Mouse (Mus musculus): Measurements from ENCODE around the gene Olfr221. TPM values are rescaled to one million over a fixed set of nuclear protein-coding genes. Genes with fewer than 3 reads are reported as not detected.

Gene Olfr221
- polyA plus RNA-seq, 1 experiment from 2014 or later, result not detected

DNA sequence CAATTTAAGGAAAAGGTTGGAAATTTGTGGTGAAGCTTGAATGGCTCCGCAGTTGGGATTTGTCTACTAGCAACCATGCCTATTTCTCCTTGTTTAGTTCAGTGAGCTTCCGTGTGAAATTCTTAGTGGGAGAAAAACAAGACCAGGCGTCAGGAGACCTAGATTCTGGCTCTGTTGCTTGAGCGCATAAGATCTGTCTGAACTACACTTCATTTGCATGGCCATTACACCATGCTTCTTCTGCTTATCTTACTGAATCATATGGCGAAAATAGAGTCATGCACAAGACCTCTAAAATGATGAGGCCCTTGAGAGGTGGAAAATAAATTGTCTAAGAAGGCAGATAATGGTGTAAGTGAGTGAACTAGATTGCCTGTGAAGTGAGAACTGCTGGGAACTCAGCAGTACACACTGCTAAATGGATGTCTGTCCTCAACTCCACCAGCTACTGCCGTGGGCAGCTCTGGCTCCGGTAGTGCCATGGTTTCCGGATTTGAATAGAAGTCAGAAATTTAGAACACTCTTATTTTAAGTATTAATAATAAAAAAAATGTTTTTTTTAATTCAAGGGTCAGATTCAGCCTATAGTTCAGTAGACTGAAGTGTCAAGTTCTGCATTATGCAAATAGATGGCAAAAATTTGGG, 20.6 kb downstream of the Olfr221 start:
- ATAC-seq (replicated peaks; ENCODE audit: low FRiP score) (peak; percentile 24), DNase-seq (ENCODE audit: low spot score) (no peak)
- Histone ChIP-seq H3K36me3 (ENCODE audit: control insufficient read depth, insufficient read depth, low read length) (0 out of 2 replicates have a peak, but pooled peaks cover 3% of the 10 kb centered on the region), H3K9me3 (ENCODE audit: control insufficient read depth, low read length) (no peaks in the 10 kb centered on the region), H3K9ac (ENCODE audit: low read depth, low read length) (no peak overlapping the region; the same call in 1 of the 2 replicates), H3K27me3 (replicated peaks; ENCODE audit: control insufficient read depth, insufficient read depth, low read length) (no peaks in the 10 kb centered on the region), H3K4me1 (replicated peaks; ENCODE audit: control insufficient read depth, insufficient read depth, low read length) (peaks cover 47% of the 10 kb centered on the region), H3K4me2 (peak overlapping the region; percentile 85), H3K4me3 (ENCODE audit: low read depth, low read length) (no peak overlapping the region), H3K27ac (ENCODE audit: low read depth, low read length) (peak overlapping the region; percentile 99)
- 76% methylated on average over 8 of the region's 8 CpGs for WGBS

DNA sequence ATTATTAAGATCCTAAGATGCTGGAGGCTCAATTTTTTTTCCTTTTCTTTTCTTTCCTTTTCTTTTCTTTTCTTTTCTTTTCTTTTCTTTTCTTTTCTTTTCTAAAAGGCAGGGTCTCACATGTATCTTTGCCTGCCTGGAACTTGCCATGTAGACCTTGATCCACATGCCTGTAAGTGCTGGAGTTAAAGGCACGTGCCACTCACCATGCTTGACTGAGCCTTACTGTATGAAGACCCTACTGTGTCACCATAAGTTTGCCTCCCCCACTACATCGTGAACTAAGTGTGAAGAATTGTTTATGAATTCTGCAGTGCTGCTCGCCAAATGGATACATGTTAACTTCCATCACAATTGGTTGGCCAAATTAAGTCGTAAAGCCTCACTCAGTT, 21.1 kb downstream of the Olfr221 start:
- Histone ChIP-seq H3K9ac (ENCODE audit: low read depth, low read length) (peak overlapping the region; percentile 98), H3K36me3 (ENCODE audit: control insufficient read depth, insufficient read depth, low read length) (0 out of 2 replicates have a peak, but pooled peaks cover 3% of the 10 kb centered on the region), H3K4me2 (peak overlapping the region; percentile 85), H3K9me3 (ENCODE audit: control insufficient read depth, low read length) (no peaks in the 10 kb centered on the region), H3K27ac (ENCODE audit: low read depth, low read length) (peak overlapping the region; percentile 99), H3K4me3 (ENCODE audit: low read depth, low read length) (peak overlapping the region; percentile 74; the same call in 1 of the 2 replicates), H3K4me1 (replicated peaks; ENCODE audit: control insufficient read depth, insufficient read depth, low read length) (peaks cover 52% of the 10 kb centered on the region), H3K27me3 (replicated peaks; ENCODE audit: control insufficient read depth, insufficient read depth, low read length) (no peaks in the 10 kb centered on the region)
- DNase-seq (ENCODE audit: low spot score) (no peak), ATAC-seq (replicated peaks; ENCODE audit: low FRiP score) (no peak)
- 71% methylated on average over 4 of the region's 4 CpGs for WGBS

DNA sequence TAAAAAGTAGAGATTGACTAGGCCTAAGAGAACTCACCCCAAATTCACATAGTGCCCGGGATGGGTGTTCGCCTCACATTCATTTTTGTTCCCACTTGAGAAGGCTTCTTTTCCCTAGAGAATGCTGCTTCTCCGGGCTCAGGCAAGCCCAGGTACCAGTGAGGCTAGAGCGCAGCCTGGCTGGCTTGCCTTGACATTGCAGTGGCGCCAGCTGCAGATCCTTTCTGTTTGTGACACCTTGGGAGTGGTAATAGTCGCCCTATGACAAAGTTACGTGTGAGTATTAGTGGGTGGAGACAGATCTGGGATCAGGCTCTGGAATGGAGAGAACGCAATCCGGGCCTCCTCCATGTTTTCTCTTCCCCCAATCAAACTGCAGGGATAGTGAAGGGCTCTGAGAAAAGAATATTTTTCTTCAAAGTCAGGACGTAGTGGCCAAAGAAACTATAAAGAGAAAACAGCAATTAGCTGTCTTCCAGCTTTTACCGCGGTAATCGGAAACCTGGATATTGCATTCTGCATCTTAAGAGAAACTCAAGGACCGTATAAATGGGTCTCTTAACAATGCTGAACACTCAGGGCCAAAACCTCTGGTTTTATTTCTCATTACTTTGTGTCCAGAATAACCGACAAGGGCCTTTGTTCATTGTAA, 21.6 kb downstream of the Olfr221 start, which contains the start of gene Zfp219:
Gene Zfp219 (minus strand): TSS at position 248 of the 652 bp plus-strand sequence.
- Histone ChIP-seq H3K27ac (ENCODE audit: low read depth, low read length) (peak within 1 kb of the TSS; percentile 99), H3K9me3 (ENCODE audit: control insufficient read depth, low read length) (no peaks in the 10 kb centered on the region), H3K36me3 (ENCODE audit: control insufficient read depth, insufficient read depth, low read length) (0 out of 2 replicates have a peak, but pooled peaks cover 3% of the 10 kb centered on the region), H3K9ac (ENCODE audit: low read depth, low read length) (peak within 1 kb of the TSS; percentile 98), H3K4me2 (peak within 1 kb of the TSS; percentile 85), H3K4me3 (ENCODE audit: low read depth, low read length) (peak within 1 kb of the TSS; percentile 74), H3K27me3 (replicated peaks; ENCODE audit: control insufficient read depth, insufficient read depth, low read length) (no peaks in the 10 kb centered on the region), H3K4me1 (replicated peaks; ENCODE audit: control insufficient read depth, insufficient read depth, low read length) (peaks cover 57% of the 10 kb centered on the region)
- 15% methylated on average over 15 of the region's 15 CpGs for WGBS
- peak; percentile 80 for DNase-seq (ENCODE audit: low spot score)
- ATAC-seq (replicated peaks; ENCODE audit: low FRiP score), result peak; percentile 67

DNA sequence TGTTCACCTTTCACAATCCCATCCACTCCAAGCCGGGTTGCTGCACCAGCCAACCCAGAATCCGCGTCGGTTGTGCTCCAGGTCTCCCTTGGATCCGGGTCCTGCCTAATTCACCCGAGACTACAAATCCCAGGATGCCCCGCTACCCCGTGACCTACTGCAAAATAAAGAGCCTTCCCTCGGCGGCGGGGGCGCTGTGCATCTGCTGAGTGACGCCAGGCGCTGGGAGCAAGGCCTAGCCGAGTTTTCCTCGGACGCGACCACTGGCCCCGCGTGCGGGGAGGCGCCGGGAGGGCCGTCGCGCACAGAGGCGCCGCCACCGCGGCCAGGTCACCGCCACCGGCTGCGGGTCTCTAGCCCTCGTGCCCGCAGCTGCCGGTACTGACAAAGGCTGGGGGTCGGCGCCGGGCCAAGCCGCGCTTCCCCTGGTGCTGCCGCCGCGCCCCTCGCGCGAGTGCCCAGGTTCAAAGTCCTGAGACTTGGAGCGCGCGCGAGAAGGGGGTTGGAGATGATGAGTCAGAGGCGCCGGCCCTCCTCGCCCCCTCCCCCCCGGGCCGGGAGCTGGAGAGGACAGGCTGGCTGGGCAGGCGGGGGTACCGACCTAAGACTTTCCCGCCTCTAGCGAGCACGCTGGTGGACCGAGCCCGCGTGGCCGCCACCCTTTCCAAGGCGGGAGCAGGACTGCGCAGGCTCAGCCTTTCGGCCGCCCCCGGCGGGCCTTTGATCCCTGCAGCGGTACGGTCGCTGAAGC, 22.5 kb downstream of the Olfr221 start:
- H3K4me1 ChIP-seq (replicated peaks; ENCODE audit: control insufficient read depth, insufficient read depth, low read length), result peaks cover 61% of the 10 kb centered on the region
- DNase-seq (ENCODE audit: low spot score), result peak; percentile 97
- peak overlapping the region; percentile 85 for H3K4me2 ChIP-seq
- H3K27ac ChIP-seq (ENCODE audit: low read depth, low read length), result peak overlapping the region; percentile 99
- peak; percentile 83 for ATAC-seq (replicated peaks; ENCODE audit: low FRiP score)
- 0 out of 2 replicates have a peak, but pooled peaks cover 3% of the 10 kb centered on the region for H3K36me3 ChIP-seq (ENCODE audit: control insufficient read depth, insufficient read depth, low read length)
- H3K9me3 ChIP-seq (ENCODE audit: control insufficient read depth, low read length), result no peaks in the 10 kb centered on the region
- peak overlapping the region; percentile 74 for H3K4me3 ChIP-seq (ENCODE audit: low read depth, low read length)
- H3K27me3 ChIP-seq (replicated peaks; ENCODE audit: control insufficient read depth, insufficient read depth, low read length), result no peaks in the 10 kb centered on the region
- under 1% methylated on average over 73 of the region's 74 CpGs for WGBS
- H3K9ac ChIP-seq (ENCODE audit: low read depth, low read length), result peak overlapping the region; percentile 98

DNA sequence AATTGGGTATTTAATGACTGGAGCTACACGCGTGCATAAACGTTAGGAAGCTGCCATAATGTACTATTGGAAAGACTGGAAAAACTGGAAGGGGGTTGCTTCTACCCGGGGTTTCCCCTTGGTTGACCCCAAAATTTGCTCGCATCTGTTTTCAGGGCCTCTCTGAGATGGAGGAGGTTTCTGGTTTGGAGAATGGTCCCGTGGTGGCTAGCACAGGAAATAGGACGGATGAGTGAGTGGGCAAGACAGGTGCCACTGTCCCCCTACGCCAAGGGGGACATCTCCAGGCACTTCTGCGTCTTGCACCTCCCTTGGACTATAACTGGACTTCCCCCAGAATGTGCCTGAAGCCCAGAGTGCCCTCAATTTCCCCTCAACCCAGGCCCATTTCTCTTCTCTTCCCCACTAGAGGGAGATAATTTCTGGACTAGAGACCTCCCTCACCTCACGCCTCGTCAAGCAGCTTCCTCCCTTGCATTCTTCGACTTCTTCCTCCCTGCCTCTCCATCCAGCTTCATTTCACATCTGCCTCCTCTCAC, 23.1 kb downstream of the Olfr221 start:
- Histone ChIP-seq H3K4me2 (peak overlapping the region; percentile 85), H3K9ac (ENCODE audit: low read depth, low read length) (peak overlapping the region; percentile 98), H3K4me1 (replicated peaks; ENCODE audit: control insufficient read depth, insufficient read depth, low read length) (peaks cover 59% of the 10 kb centered on the region), H3K27me3 (replicated peaks; ENCODE audit: control insufficient read depth, insufficient read depth, low read length) (no peaks in the 10 kb centered on the region), H3K27ac (ENCODE audit: low read depth, low read length) (peak overlapping the region; percentile 99), H3K36me3 (ENCODE audit: control insufficient read depth, insufficient read depth, low read length) (0 out of 2 replicates have a peak, but pooled peaks cover 3% of the 10 kb centered on the region), H3K4me3 (ENCODE audit: low read depth, low read length) (peak overlapping the region; percentile 74), H3K9me3 (ENCODE audit: control insufficient read depth, low read length) (no peaks in the 10 kb centered on the region)
- 31% methylated on average over 12 of the region's 12 CpGs for WGBS
- no peak for DNase-seq (ENCODE audit: low spot score)
- peak; percentile 30 for ATAC-seq (replicated peaks; ENCODE audit: low FRiP score)

DNA sequence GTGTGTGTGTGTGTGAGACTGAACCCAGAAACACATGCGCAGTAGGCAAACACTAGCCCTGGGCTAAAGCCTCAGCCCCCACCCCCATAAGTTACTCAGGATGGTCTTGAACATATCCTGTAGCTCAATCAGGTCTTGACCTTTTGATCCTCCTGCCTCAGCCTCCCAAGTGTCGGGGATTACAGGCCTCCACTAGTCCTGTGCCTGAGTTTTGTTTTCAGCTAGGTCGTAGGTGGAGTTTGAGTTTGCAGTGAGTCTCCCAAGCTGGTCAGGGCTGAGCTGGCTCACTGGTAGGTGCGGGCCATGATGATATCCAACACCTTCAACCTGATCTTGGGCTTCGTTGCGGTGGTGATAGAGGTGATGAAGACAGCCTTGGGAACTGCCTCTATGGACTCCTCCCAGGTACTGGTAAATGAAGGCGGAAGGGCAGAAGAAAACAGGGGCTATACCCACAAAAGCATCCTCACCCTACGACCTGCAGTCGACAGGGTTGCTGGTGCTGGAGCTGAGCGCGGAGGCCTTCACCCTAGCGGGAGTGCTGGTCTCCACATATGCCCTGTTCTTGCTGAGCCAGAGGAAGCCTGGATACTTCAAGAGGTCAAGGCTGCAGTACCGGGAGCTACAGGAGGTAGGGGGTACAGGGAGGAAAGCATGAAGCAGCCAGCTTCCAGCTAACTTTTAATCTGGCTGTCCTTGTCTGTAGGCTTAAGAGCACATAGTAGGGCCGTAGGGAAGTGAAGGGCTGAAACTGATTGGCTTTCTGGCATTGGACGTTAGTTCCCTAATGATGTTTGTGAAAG, 23.8 kb downstream of the Olfr221 start:
- WGBS, result 85% methylated on average over 15 of the region's 15 CpGs
- peaks cover 55% of the 10 kb centered on the region for H3K4me1 ChIP-seq (replicated peaks; ENCODE audit: control insufficient read depth, insufficient read depth, low read length)
- H3K27ac ChIP-seq (ENCODE audit: low read depth, low read length), result no peak overlapping the region; the same call in 1 of the 2 replicates

DNA sequence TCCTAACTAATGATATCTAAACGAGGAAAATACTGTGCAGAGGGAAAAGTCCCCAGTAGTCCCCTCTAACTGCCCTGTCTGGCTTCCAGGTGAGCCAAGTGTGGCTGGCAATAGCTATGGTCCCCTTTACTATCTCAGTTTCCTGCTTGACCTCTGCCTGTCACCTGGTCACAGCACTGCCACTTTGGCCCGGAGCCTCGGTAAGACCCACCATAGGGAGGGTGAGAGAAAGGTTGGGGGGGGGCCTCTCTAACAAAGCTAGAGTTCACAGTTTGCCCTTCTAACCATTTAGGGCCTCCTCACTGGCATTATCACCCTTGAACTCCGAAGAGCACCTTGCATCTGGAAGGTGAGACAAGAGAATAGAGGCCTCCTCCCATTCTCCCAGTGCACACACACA, 24.6 kb downstream of the Olfr221 start:
- Histone ChIP-seq H3K9ac (ENCODE audit: low read depth, low read length) (no peak overlapping the region), H3K4me1 (replicated peaks; ENCODE audit: control insufficient read depth, insufficient read depth, low read length) (peaks cover 54% of the 10 kb centered on the region), H3K9me3 (ENCODE audit: control insufficient read depth, low read length) (no peaks in the 10 kb centered on the region), H3K4me2 (peak overlapping the region; percentile 12; the same call in 1 of the 2 replicates), H3K4me3 (ENCODE audit: low read depth, low read length) (no peak overlapping the region), H3K36me3 (ENCODE audit: control insufficient read depth, insufficient read depth, low read length) (0 out of 2 replicates have a peak, but pooled peaks cover 3% of the 10 kb centered on the region), H3K27ac (ENCODE audit: low read depth, low read length) (no peak overlapping the region), H3K27me3 (replicated peaks; ENCODE audit: control insufficient read depth, insufficient read depth, low read length) (no peaks in the 10 kb centered on the region)
- ATAC-seq (replicated peaks; ENCODE audit: low FRiP score), result no peak
- WGBS, result 81% methylated on average over 4 of the region's 4 CpGs
- DNase-seq (ENCODE audit: low spot score), result no peak

More for the DNA sequence above, 23.8 kb downstream of the Olfr221 start:
- no peak for DNase-seq (ENCODE audit: low spot score)
- no peak for ATAC-seq (replicated peaks; ENCODE audit: low FRiP score)
- Histone ChIP-seq H3K9ac (ENCODE audit: low read depth, low read length) (peak overlapping the region; percentile 98), H3K4me2 (peak overlapping the region; percentile 85), H3K4me3 (ENCODE audit: low read depth, low read length) (peak overlapping the region; percentile 74), H3K27me3 (replicated peaks; ENCODE audit: control insufficient read depth, insufficient read depth, low read length) (no peaks in the 10 kb centered on the region), H3K9me3 (ENCODE audit: control insufficient read depth, low read length) (no peaks in the 10 kb centered on the region), H3K36me3 (ENCODE audit: control insufficient read depth, insufficient read depth, low read length) (0 out of 2 replicates have a peak, but pooled peaks cover 3% of the 10 kb centered on the region)

Measured in liver, embryonic 11.5 days (tissue).